Mouse (Mus musculus): ENCODE data around the gene Tmem129.

DNA sequence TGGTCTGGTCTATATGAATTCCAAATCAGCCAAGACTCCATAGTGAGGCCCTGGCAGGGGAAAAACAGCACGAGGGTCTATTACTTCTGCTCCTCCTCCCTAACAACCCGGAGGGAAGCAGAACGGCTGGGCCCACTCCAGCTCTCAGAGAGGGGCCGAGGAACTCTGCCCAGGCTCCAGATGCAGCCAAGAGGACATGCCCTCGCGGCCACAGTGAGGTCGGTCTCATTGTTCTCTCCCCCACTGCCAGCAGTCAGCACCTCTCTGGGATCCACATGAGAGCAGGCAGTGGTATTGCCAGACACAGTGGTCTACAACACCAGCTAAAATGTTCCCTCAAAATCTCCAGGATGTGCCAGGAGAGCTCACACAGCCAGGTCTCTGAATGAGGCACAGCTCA lies 51.6 kb downstream of the Tmem129 start:
- TF ChIP-seq POLR2A (IDR thresholded peaks at IDR 0.05; ENCODE audit: insufficient read length, low read depth) (no peak), E2F4 (IDR thresholded peaks at IDR 0.05; ENCODE audit: insufficient read depth) (no peak), USF1 (IDR thresholded peaks at IDR 0.05; ENCODE audit: low read depth) (no peak), MYOD1 (IDR thresholded peaks at IDR 0.05; ENCODE audit: control insufficient read depth in 1 of 3, insufficient read length in 2 of 3, low read depth in 2 of 3) (no peak), MYOG (IDR thresholded peaks at IDR 0.05; ENCODE audit: control insufficient read depth in 1 of 3, insufficient read depth in 1 of 3, insufficient read length in 2 of 3, low read depth in 2 of 3) (no peak), MAX (IDR thresholded peaks at IDR 0.05; ENCODE audit: low read depth) (no peak)
